Mouse (Mus musculus) midbrain, embryonic 10.5 days (tissue): ENCODE measurements around the gene Slc8b1. TPM values are rescaled to one million over a fixed set of nuclear protein-coding genes. Genes with fewer than 3 reads are reported as not detected.
A peak's percentile ranks its signal among the peaks of the same experiment; 100 is the strongest.

Experiments
- DNase-seq: peaks from one replicate; pipeline ENCODE4 v3.0.0-alpha.2; 2017; ENCODE audit warnings: low spot score
- H3K27ac ChIP-seq: fragments of 300-500 bp; sonication (generic); replicated peaks from 2 replicates; pipeline ENCODE4 v1.5.1; 2016; ENCODE audit warnings: mild to moderate bottlenecking
- H3K27me3 ChIP-seq: fragments of 300-500 bp; sonication (generic); 2 replicates; pipeline ENCODE4 v1.6.1; 2016; ENCODE audit warnings: low read depth, mild to moderate bottlenecking; ENCODE audit not compliant: poor library complexity, severe bottlenecking
- H3K36me3 ChIP-seq: fragments of 300-500 bp; sonication (generic); 2 replicates; pipeline ENCODE4 v1.6.1; 2016; ENCODE audit warnings: mild to moderate bottlenecking, moderate library complexity
- H3K4me1 ChIP-seq: fragments of 300-500 bp; sonication (generic); 2 replicates; pipeline ENCODE4 v1.6.1; 2016
- H3K4me3 ChIP-seq: fragments of 300-500 bp; sonication (generic); 2 replicates; pipeline ENCODE4 v1.5.1; 2016; ENCODE audit warnings: mild to moderate bottlenecking, moderate library complexity
- H3K9me3 ChIP-seq: fragments of 300-500 bp; sonication (generic); replicated peaks from 2 replicates; pipeline ENCODE4 v1.6.1; 2016; ENCODE audit warnings: mild to moderate bottlenecking
- WGBS: fragments of 180-500 bp; shearing (Covaris S2); methylation state at CpG from one replicate; pipeline ENCODE4 v1.1.7; 2016; 5-methylcytosine and 5-hydroxymethylcytosine counted together
- polyA plus RNA-seq: library from polyadenylated mRNA; unstranded; fragments of >200 nt; fragmentation: Nextera tagmentation; extraction: Ambion mirVana; gene quantifications from 2 replicates; pipeline ENCODE4 v1.2.1, GENCODE M21; 2016

Gene Slc8b1
- polyA plus RNA-seq, 1 experiment from 2014 or later = 3.9 TPM

GRCm38 (mm10) chr5:120515451-120515850 lies 4.5 kb downstream of the Slc8b1 start:
- 68% methylated on average over 7 of the region's 7 CpGs for WGBS
- Histone ChIP-seq H3K4me1 (peaks cover 50% of the 10 kb centered on the region), H3K27me3 (peaks cover 30% of the 10 kb centered on the region), H3K4me3 (no peak overlapping the region), H3K36me3 (no peaks in the 10 kb centered on the region), H3K9me3 (no peaks in the 10 kb centered on the region), H3K27ac (no peak overlapping the region)
- no peak for DNase-seq

DNA sequence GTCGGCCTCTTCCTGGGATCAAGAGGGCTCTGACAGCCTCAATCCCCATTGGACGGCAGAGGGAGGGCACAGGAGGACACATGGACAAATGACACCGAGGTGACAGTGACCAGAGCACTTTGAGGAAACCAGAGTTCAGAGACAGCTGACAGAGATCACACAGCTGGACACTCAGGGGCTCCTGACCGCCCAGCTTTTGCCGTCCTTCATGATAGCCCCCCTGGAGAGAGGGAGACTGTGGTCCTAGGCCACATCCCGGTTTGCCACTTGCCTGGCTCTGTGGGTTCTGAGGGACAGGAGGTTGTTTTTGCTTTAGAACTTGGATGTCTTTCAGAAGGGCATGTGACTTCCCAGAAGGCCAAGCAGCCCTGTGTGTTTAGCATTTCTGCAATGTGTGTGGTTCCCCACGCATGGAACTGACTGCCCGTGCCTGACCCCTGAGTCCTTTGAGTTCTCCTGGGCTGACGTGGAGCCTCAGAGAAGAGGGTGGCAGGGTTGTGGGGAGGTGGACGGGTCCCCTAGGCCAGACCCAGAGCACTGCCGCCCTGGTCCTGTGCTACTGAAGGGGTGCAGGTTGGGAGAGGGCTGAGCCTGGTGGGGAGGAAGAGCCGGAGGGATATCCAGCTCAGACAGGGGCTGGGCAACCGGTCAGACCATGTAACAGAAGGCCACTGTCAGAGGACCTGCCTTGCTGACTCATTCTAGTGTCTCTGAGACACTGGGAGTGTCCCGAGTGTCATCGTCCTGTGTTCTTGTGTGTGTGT lies 5.4 kb downstream of the Slc8b1 start:
- peaks cover 27% of the 10 kb centered on the region for H3K27me3 ChIP-seq
- no peaks in the 10 kb centered on the region for H3K36me3 ChIP-seq
- peaks cover 43% of the 10 kb centered on the region for H3K4me1 ChIP-seq
- H3K4me3 ChIP-seq = no peak overlapping the region
- no peak for DNase-seq
- 0 out of 2 replicates have a peak overlapping the region, but pooled peaks have one; percentile 49 for H3K27ac ChIP-seq
- 69% methylated on average over 15 of the region's 15 CpGs for WGBS
- no peaks in the 10 kb centered on the region for H3K9me3 ChIP-seq

GRCm38 (mm10) chr5:120517552-120517951 lies 6.6 kb downstream of the Slc8b1 start:
- no peaks in the 10 kb centered on the region for H3K9me3 ChIP-seq
- H3K4me3 ChIP-seq = no peak overlapping the region
- no peak for DNase-seq
- peaks cover 16% of the 10 kb centered on the region; the same call in 1 of the 2 replicates for H3K27me3 ChIP-seq
- no peaks in the 10 kb centered on the region for H3K36me3 ChIP-seq
- WGBS = 62% methylated on average over 9 of the region's 9 CpGs
- H3K27ac ChIP-seq = no peak overlapping the region; the same call in 1 of the 2 replicates
- peaks cover 41% of the 10 kb centered on the region for H3K4me1 ChIP-seq

- Histone ChIP-seq H3K27ac (no peak overlapping the region), H3K4me3 (no peak overlapping the region), H3K27me3 (no peaks in the 10 kb centered on the region), H3K4me1 (peaks cover 12% of the 10 kb centered on the region), H3K9me3 (no peaks in the 10 kb centered on the region), H3K36me3 (no peaks in the 10 kb centered on the region)
- 87% methylated on average over 3 of the region's 3 CpGs for WGBS
- no peak for DNase-seq
These were observed 11.7 kb downstream of the Slc8b1 start for GRCm38 (mm10) chr5:120522649-120523048.

DNA sequence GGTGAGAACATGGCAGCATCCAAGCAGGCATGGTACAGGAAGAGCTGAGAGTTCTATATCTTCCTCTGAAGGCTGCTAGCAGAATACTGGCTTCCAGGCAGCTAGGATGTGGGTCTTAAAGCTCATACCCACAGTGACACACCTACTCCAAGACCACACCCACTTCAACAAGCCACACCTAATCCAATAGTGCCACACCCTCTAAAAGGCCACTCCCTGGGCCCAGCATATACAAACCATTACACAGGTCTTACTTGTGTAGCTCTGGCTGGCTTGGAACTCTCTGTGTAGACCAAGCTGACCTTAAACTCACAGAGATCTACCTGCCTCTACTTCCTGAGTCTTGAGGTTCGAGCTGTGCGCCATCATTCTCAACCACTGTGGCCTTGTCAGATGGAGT lies 13.8 kb downstream of the Slc8b1 start:
- Histone ChIP-seq H3K4me1 (peaks cover 8% of the 10 kb centered on the region; the same call in 1 of the 2 replicates), H3K27ac (no peak overlapping the region), H3K9me3 (no peaks in the 10 kb centered on the region), H3K4me3 (no peak overlapping the region), H3K36me3 (no peaks in the 10 kb centered on the region), H3K27me3 (no peaks in the 10 kb centered on the region)
- 93% methylated on average over 2 of the region's 2 CpGs for whole genome bisulfite sequencing
- DNase-seq = no peak

- Histone ChIP-seq H3K36me3 (no peaks in the 10 kb centered on the region), H3K27ac (no peak overlapping the region), H3K4me3 (no peak overlapping the region), H3K27me3 (no peaks in the 10 kb centered on the region), H3K9me3 (no peaks in the 10 kb centered on the region), H3K4me1 (peaks cover 6% of the 10 kb centered on the region; the same call in 1 of the 2 replicates)
- no peak for DNase-seq
- WGBS = 45% methylated on average over 5 of the region's 5 CpGs
These were observed 14.8 kb downstream of the Slc8b1 start for GRCm38 (mm10) chr5:120525737-120526136.

GRCm38 (mm10) chr5:120526311-120526710 lies 15.3 kb downstream of the Slc8b1 start:
- Histone ChIP-seq H3K4me3 (no peak overlapping the region), H3K36me3 (no peaks in the 10 kb centered on the region), H3K4me1 (peaks cover 6% of the 10 kb centered on the region; the same call in 1 of the 2 replicates), H3K27ac (no peak overlapping the region), H3K9me3 (no peaks in the 10 kb centered on the region), H3K27me3 (no peaks in the 10 kb centered on the region)
- no peak for DNase-seq
- 78% methylated on average over 11 of the region's 11 CpGs for WGBS

- no peaks in the 10 kb centered on the region for H3K9me3 ChIP-seq
- no peak for DNase-seq
- peaks cover 6% of the 10 kb centered on the region; the same call in 1 of the 2 replicates for H3K4me1 ChIP-seq
- no peaks in the 10 kb centered on the region for H3K36me3 ChIP-seq
- H3K27ac ChIP-seq = no peak overlapping the region
- H3K4me3 ChIP-seq = no peak overlapping the region
- WGBS = 86% methylated on average over 19 of the region's 20 CpGs
- no peaks in the 10 kb centered on the region for H3K27me3 ChIP-seq
These were observed 16.5 kb downstream of the Slc8b1 start for GRCm38 (mm10) chr5:120527296-120527964.

- 89% methylated on average over 8 of the region's 8 CpGs for WGBS
- no peak overlapping the region for H3K27ac ChIP-seq
- 0 out of 2 replicates have a peak, but pooled peaks cover under 1% of the 10 kb centered on the region for H3K36me3 ChIP-seq
- DNase-seq = no peak
- H3K4me1 ChIP-seq = peaks cover 25% of the 10 kb centered on the region
- no peaks in the 10 kb centered on the region for H3K27me3 ChIP-seq
- H3K9me3 ChIP-seq = no peaks in the 10 kb centered on the region
- no peak overlapping the region for H3K4me3 ChIP-seq
These were observed 20.7 kb downstream of the Slc8b1 start for GRCm38 (mm10) chr5:120531631-120532030.

DNA sequence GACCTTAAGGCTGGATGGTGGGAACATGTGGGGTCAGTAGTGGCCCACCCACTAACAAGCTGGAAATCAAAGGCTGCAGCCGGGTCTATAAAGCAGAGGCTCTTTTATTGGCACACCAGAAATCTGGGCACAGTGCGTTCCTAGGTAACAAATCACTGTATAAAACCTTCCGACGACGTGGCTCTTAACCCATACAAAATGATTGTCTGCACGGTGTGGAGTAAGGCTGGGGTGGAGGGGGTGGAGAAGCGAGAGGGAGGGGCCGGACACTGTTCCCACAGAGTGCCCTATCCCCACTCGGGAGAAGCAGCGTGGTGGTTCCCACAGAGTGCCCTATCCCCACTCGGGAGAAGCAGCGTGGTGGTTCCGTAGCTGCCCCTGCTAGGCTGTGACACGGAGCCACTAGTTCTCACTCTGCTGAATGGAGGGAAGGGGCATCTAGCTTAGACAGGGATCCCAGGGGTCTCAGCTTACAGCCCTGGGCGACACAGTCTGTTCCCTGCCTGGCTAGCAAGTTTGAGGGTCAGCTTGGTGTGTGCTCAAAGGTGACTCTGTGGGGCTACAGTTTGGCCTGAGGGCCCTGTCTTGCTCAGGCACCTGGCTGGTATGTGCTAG lies 23.2 kb downstream of the Slc8b1 start:
- 75% methylated on average over 15 of the region's 15 CpGs for WGBS
- Histone ChIP-seq H3K9me3 (no peaks in the 10 kb centered on the region), H3K4me1 (peaks cover 25% of the 10 kb centered on the region), H3K27ac (peak overlapping the region; percentile 53; the same call in 1 of the 2 replicates), H3K36me3 (peaks cover 25% of the 10 kb centered on the region), H3K27me3 (no peaks in the 10 kb centered on the region), H3K4me3 (no peak overlapping the region)
- DNase-seq = no peak

DNA sequence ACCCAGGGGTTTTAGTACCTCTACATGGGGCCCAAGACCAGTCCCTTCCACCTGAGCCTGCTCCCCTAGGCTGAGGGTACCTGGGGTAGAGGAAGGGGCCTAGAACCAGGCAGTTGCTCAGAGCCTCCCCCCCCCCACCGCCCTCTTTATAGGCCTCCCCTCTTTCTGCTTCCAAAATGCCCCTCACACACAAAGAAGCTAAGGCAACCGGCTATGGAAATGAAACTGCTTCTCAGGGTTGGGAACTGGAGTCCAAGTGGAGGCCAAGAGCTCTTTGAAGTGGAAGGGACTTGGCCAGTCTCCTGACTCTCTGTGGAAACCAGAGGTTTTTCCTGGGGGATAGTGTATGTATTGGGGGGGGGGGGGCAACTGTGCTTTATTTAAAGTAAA lies 23.7 kb downstream of the Slc8b1 start:
- no peaks in the 10 kb centered on the region for H3K9me3 ChIP-seq
- H3K27ac ChIP-seq = peak overlapping the region; percentile 53
- H3K4me3 ChIP-seq = no peak overlapping the region
- 71% methylated on average over 2 of the region's 2 CpGs for WGBS
- H3K36me3 ChIP-seq = peaks cover 30% of the 10 kb centered on the region
- peaks cover 25% of the 10 kb centered on the region for H3K4me1 ChIP-seq
- DNase-seq = no peak
- no peaks in the 10 kb centered on the region for H3K27me3 ChIP-seq

GRCm38 (mm10) chr5:120536046-120536445 lies 25.1 kb downstream of the Slc8b1 start:
- WGBS = 79% methylated on average over 13 of the region's 13 CpGs
- H3K27me3 ChIP-seq = no peaks in the 10 kb centered on the region
- H3K4me1 ChIP-seq = peaks cover 25% of the 10 kb centered on the region
- H3K27ac ChIP-seq = 0 out of 2 replicates have a peak overlapping the region, but pooled peaks have one; percentile 6
- no peaks in the 10 kb centered on the region for H3K9me3 ChIP-seq
- DNase-seq = no peak
- no peak overlapping the region for H3K4me3 ChIP-seq
- H3K36me3 ChIP-seq = peaks cover 38% of the 10 kb centered on the region
